In genomic region chr10:75282648-75283047, GRCm38 (mm10) we compare ENCODE assay signal across 12 mouse cellular contexts. TPM values are rescaled to one million over a fixed set of nuclear protein-coding genes. Genes with fewer than 3 reads are reported as not detected.
A peak's percentile ranks its signal among the peaks of the same experiment; 100 is the strongest.
DNase-seq lines count a peak whose midpoint lies in the region; ATAC-seq and TF ChIP-seq lines count a peak whose summit lies in the region.
"Had no signal": no experiment of that assay in that cellular context is flagged by ENCODE, and none has a peak within 500 bp of the region (broad histone marks: within the 10 kb centered on the region; RNA-seq: fewer than 3 reads in every experiment).

No protein-coding gene starts in this region.

- no peaks in the 10 kb centered on the region for H3K9me3 ChIP-seq in lung, postnatal 0 days (ENCODE audit: low read length)
- H3K9me3 ChIP-seq: limb, embryonic 15.5 days had no signal

- TF ChIP-seq EP300 in lung, postnatal 0 days (IDR thresholded peaks at IDR 0.05) = no peak

- no peak for ATAC-seq in lung, postnatal 0 days

- peak; percentile 54 for DNase-seq in lung, postnatal 25 days (ENCODE audit: low spot score)
- DNase-seq in lung, postnatal 0 days (ENCODE audit: low spot score) = no peak
- DNase-seq in induced T-regulatory cell, adult 2 months (ENCODE audit: low read depth) = peak; percentile 85
- DNase-seq in spleen, adult 18-20 months = peak; percentile 47 to 49
- no peak for DNase-seq in adrenal gland, postnatal 14 days
- no peak for DNase-seq in ovary, adult 18-20 months (ENCODE audit: low spot score)
- no peak for DNase-seq in gastrocnemius, postnatal 4 days (ENCODE audit: low spot score in 2 of 2)
- DNase-seq: cerebellum, postnatal 25 days; gastrocnemius, postnatal 10 days; kidney, adult 8-10 months had no signal

- 84% methylated on average over 5 of the region's 5 CpGs for WGBS in lung, postnatal 0 days

- H3K9ac ChIP-seq in lung, postnatal 0 days (replicated peaks; ENCODE audit: low read depth) = no peak overlapping the region
- H3K9ac ChIP-seq: limb, embryonic 15.5 days had no signal

- peaks cover 11% of the 10 kb centered on the region; the same call in 1 of the 2 replicates for H3K36me3 ChIP-seq in lung, postnatal 0 days (ENCODE audit: insufficient read depth, low read length)

- no peaks in the 10 kb centered on the region for H3K4me1 ChIP-seq in lung, postnatal 0 days (ENCODE audit: insufficient read depth, low read depth, low read length)
- H3K4me1 ChIP-seq: limb, embryonic 15.5 days had no signal

- no peak overlapping the region for H3K27ac ChIP-seq in lung, postnatal 0 days (ENCODE audit: low read length)
- H3K27ac ChIP-seq: limb, embryonic 15.5 days had no signal

- TF ChIP-seq CTCF in lung, postnatal 0 days (IDR thresholded peaks at IDR 0.05) = no peak

- H3K27me3 ChIP-seq in lung, postnatal 0 days (replicated peaks; ENCODE audit: insufficient read depth, low read length) = no peaks in the 10 kb centered on the region
- H3K27me3 ChIP-seq: limb, embryonic 15.5 days had no signal

- H3K4me3 ChIP-seq in lung, postnatal 0 days (ENCODE audit: low read depth, low read length) = no peak overlapping the region
- H3K4me3 ChIP-seq: limb, embryonic 15.5 days had no signal

- no peak overlapping the region for H3K4me2 ChIP-seq in lung, postnatal 0 days (replicated peaks; ENCODE audit: low read depth, low read length)
- H3K4me2 ChIP-seq: limb, embryonic 15.5 days; midbrain, embryonic 11.5 days had no signal

RNA-seq across cellular contexts. Expression of gene Adora2a, which starts 34.0 kb away (rescaled TPM):
- 4.3 and 5.4 TPM in 2 replicates for polyA plus RNA-seq in lung, postnatal 0 days (2015; fragmentation: Nextera tagmentation; extraction: Ambion mirVana)
- 6.9 and 10.6 TPM in 2 replicates for total RNA-seq in adrenal gland, postnatal 14 days (2021)
- 1 to 10 TPM; 4.4 to 5.5 TPM for total RNA-seq in gastrocnemius, postnatal 4 days (2021)

Comparison
In these comparisons a context has a peak if more than half of its experiments do, and no peak if none do; other contexts are left out.
1. DNase-seq: peak in lung, postnatal 25 days (single experiment), induced T-regulatory cell, adult 2 months (single experiment) and spleen, adult 18-20 months (2 of 2); none in lung, postnatal 0 days (single experiment), adrenal gland, postnatal 14 days (single experiment), ovary, adult 18-20 months (single experiment) and gastrocnemius, postnatal 4 days (0 of 2).